Mouse (Mus musculus): Measurements from ENCODE around the gene Fam71e1. TPM values are rescaled to one million over a fixed set of nuclear protein-coding genes. Genes with fewer than 3 reads are reported as not detected.

Fam71e1 gene
- total and polyA plus RNA-seq, 3 experiments, result 1.2 to 2.0 TPM; not detected in 1

DNA sequence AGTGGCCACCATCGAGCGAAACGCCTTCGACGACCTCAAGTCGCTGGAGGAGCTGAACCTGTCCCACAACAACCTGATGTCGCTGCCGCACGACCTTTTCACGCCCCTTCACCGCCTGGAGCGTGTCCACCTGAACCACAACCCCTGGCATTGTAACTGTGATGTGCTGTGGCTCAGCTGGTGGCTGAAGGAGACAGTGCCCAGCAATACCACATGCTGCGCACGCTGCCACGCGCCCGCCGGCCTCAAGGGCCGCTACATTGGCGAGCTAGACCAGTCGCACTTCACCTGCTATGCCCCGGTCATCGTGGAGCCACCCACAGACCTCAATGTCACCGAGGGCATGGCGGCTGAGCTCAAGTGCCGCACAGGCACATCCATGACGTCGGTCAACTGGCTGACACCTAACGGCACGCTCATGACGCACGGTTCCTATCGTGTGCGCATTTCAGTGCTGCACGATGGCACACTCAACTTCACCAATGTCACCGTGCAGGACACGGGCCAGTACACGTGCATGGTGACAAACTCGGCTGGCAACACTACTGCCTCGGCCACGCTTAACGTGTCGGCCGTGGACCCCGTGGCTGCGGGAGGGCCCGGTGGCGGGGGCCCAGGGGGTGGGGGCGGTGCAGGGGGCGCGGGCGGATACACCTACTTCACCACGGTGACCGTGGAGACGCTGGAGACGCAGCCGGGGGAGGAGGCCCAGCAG, 34.7 kb upstream of the Fam71e1 start:
- H3K27me3 ChIP-seq (ENCODE audit: control insufficient read depth in 1 of 2, insufficient read depth in 2 of 2, low read length in 2 of 2), result no peaks in the 10 kb centered on the region
- no peaks in the 10 kb centered on the region for H3K9me3 ChIP-seq (replicated peaks; ENCODE audit: insufficient read depth, low read length)
- H3K36me3 ChIP-seq (ENCODE audit: control insufficient read depth in 1 of 2, insufficient read depth in 2 of 2, low read length in 2 of 2), result no peaks in the 10 kb centered on the region
- 0 out of 4 replicates have a peak, but pooled peaks cover 0 to 3% of the 10 kb centered on the region in 2 experiments for H3K4me1 ChIP-seq (ENCODE audit: control insufficient read depth in 1 of 2, insufficient read depth in 2 of 2, low read length in 2 of 2)
- H3K27ac ChIP-seq (ENCODE audit: control insufficient read depth, low read depth, low read length), result no peak overlapping the region
- no peak overlapping the region for H3K4me3 ChIP-seq (ENCODE audit: control insufficient read depth in 1 of 2, insufficient read depth in 1 of 2, low read depth in 2 of 2, low read length in 2 of 2)
- TF ChIP-seq GABPA (IDR thresholded peaks at IDR 0.05; ENCODE audit: low read depth, low read length) (no peak), USF1 (IDR thresholded peaks at IDR 0.05; ENCODE audit: low read depth, low read length) (no peak), POLR2AphosphoS5 (IDR thresholded peaks at IDR 0.05; ENCODE audit: borderline replicate concordance, low read depth, low read length) (no peak)
- no peak for DNase-seq (ENCODE audit: low read depth, low spot score)
- no peaks in the 10 kb centered on the region for H3K79me2 ChIP-seq (ENCODE audit: control insufficient read depth, insufficient read depth, low read length, poor library complexity)
- no peak overlapping the region for H3K9ac ChIP-seq (ENCODE audit: control insufficient read depth, low read depth, low read length, poor library complexity, severe bottlenecking)

- H3K36me3 ChIP-seq (ENCODE audit: control insufficient read depth in 1 of 2, insufficient read depth in 2 of 2, low read length in 2 of 2), result no peaks in the 10 kb centered on the region
- H3K4me1 ChIP-seq (ENCODE audit: control insufficient read depth in 1 of 2, insufficient read depth in 2 of 2, low read length in 2 of 2), result 0 out of 4 replicates have a peak, but pooled peaks cover 0 to 3% of the 10 kb centered on the region in 2 experiments
- H3K79me2 ChIP-seq (ENCODE audit: control insufficient read depth, insufficient read depth, low read length, poor library complexity), result no peaks in the 10 kb centered on the region
- H3K9ac ChIP-seq (ENCODE audit: control insufficient read depth, low read depth, low read length, poor library complexity, severe bottlenecking), result no peak overlapping the region
- H3K27me3 ChIP-seq (ENCODE audit: control insufficient read depth in 1 of 2, insufficient read depth in 2 of 2, low read length in 2 of 2), result no peaks in the 10 kb centered on the region
- no peak overlapping the region for H3K4me3 ChIP-seq (ENCODE audit: control insufficient read depth in 1 of 2, insufficient read depth in 1 of 2, low read depth in 2 of 2, low read length in 2 of 2)
- no peak overlapping the region for H3K27ac ChIP-seq (ENCODE audit: control insufficient read depth, low read depth, low read length)
- H3K9me3 ChIP-seq (replicated peaks; ENCODE audit: insufficient read depth, low read length), result no peaks in the 10 kb centered on the region
- DNase-seq (ENCODE audit: low read depth, low spot score), result no peak
- TF ChIP-seq CHD2 (IDR thresholded peaks at IDR 0.05; ENCODE audit: low read length) (no peak), TCF12 (IDR thresholded peaks at IDR 0.05; ENCODE audit: low read depth, low read length) (no peak), MAX (IDR thresholded peaks at IDR 0.05; ENCODE audit: low read length) (no peak), HCFC1 (IDR thresholded peaks at IDR 0.05; ENCODE audit: low read depth, low read length) (no peak), KAT2A (conservative IDR thresholded peaks at IDR 0.05; ENCODE audit: low read depth, low read length) (no peak), GABPA (IDR thresholded peaks at IDR 0.05; ENCODE audit: low read depth, low read length) (no peak)
Observed at GRCm38 (mm10) chr7:44462218-44463055, 33.9 kb upstream of the Fam71e1 start.

DNA sequence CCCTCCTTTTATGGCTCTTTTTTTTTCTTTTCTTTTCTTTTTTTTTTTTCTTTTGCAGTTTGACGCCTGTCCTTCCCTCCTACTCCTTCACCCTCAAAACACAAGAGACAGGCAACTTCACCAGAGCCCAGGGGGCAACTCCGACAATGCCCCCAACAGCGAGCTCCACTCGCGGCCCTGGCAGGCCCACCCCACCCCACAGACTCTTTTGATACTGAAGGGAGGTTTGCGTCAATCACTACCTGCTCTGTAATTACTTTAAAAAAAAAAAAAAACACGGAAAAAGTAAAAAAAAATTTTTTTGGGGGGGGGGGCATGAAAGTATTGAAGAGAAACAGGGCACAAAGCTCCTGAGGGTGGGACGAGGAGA, 33.3 kb upstream of the Fam71e1 start:
- DNase-seq (ENCODE audit: low read depth, low spot score), result no peak
- H3K27me3 ChIP-seq (ENCODE audit: control insufficient read depth in 1 of 2, insufficient read depth in 2 of 2, low read length in 2 of 2), result no peaks in the 10 kb centered on the region
- H3K36me3 ChIP-seq (ENCODE audit: control insufficient read depth in 1 of 2, insufficient read depth in 2 of 2, low read length in 2 of 2), result no peaks in the 10 kb centered on the region
- no peaks in the 10 kb centered on the region for H3K9me3 ChIP-seq (replicated peaks; ENCODE audit: insufficient read depth, low read length)
- H3K79me2 ChIP-seq (ENCODE audit: control insufficient read depth, insufficient read depth, low read length, poor library complexity), result no peaks in the 10 kb centered on the region; the same call in 1 of the 2 replicates
- TF ChIP-seq JUND (IDR thresholded peaks at IDR 0.05; ENCODE audit: low read depth, low read length) (no peak), MAFK (IDR thresholded peaks at IDR 0.05; ENCODE audit: borderline replicate concordance, low read depth, low read length) (no peak), USF2 (IDR thresholded peaks at IDR 0.05; ENCODE audit: borderline replicate concordance in 1 of 2, insufficient read depth in 1 of 2, low read depth in 1 of 2, low read length in 2 of 2) (no peak), MYC (IDR thresholded peaks at IDR 0.05; ENCODE audit: low read depth, low read length) (no peak), HCFC1 (IDR thresholded peaks at IDR 0.05; ENCODE audit: low read depth, low read length) (no peak), MEF2A (IDR thresholded peaks at IDR 0.05; ENCODE audit: extremely low read depth, insufficient replicate concordance, low read depth, low read length, poor library complexity, severe bottlenecking) (no peak), ELF1 (IDR thresholded peaks at IDR 0.05; ENCODE audit: low read depth, low read length) (no peak), TBP (IDR thresholded peaks at IDR 0.05; ENCODE audit: low read depth, low read length) (no peak), NELFE (IDR thresholded peaks at IDR 0.05; ENCODE audit: low read depth, low read length) (no peak), POLR2AphosphoS2 (IDR thresholded peaks at IDR 0.05; ENCODE audit: low read length) (no peak), MYB (IDR thresholded peaks at IDR 0.05; ENCODE audit: low read depth, low read length) (no peak), KAT2A (conservative IDR thresholded peaks at IDR 0.05; ENCODE audit: low read depth, low read length) (no peak), EP300 (IDR thresholded peaks at IDR 0.05; ENCODE audit: low read depth in 1 of 2, low read length in 2 of 2) (no peak)
- H3K4me1 ChIP-seq (ENCODE audit: control insufficient read depth in 1 of 2, insufficient read depth in 2 of 2, low read length in 2 of 2), result 0 out of 4 replicates have a peak, but pooled peaks cover 0 to 3% of the 10 kb centered on the region in 2 experiments
- no peak overlapping the region for H3K27ac ChIP-seq (ENCODE audit: control insufficient read depth, low read depth, low read length)
- no peak overlapping the region for H3K4me3 ChIP-seq (ENCODE audit: control insufficient read depth in 1 of 2, insufficient read depth in 1 of 2, low read depth in 2 of 2, low read length in 2 of 2)
- no peak overlapping the region for H3K9ac ChIP-seq (ENCODE audit: control insufficient read depth, low read depth, low read length, poor library complexity, severe bottlenecking)
